Mouse (Mus musculus) ES-Bruce4 (cell line): Measurements from ENCODE around the gene Tmco4.

Source experiments
- CTCF ChIP-seq: IDR thresholded peaks from one replicate; pipeline ENCODE4 v1.8.1; 2011; ENCODE audit warnings: low read depth, low read length
- EP300 ChIP-seq: IDR thresholded peaks from 2 replicates; pipeline ENCODE4 v1.6.1; 2011; ENCODE audit warnings: low read depth, low read length; ENCODE audit not compliant: insufficient read depth
- POLR2A ChIP-seq: IDR thresholded peaks from one replicate; pipeline ENCODE4 v1.8.1; 2011; ENCODE audit warnings: low read length; ENCODE audit not compliant: insufficient read depth

DNA sequence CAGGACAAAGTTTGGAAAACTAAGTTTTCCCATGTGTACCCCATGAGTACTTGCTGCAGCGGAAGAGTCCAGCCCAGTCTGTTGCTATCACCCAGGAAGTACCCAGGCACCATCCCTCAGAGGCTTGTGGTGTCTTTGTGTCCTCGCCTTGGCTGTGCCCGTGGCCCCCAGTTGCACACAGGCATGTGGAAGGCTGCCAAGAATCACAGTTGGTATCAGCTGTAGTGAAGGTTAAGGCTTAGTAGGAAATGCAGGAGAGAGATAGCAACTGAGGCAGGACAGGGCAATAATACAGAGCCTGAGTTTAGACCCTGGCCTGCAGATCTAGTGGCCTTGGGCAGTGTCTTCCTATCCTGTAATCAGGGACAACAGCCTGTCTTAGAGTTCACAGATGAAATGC, 47.7 kb downstream of the Tmco4 start:
- no peak for TF ChIP-seq POLR2A
- TF ChIP-seq CTCF, result no peak
- TF ChIP-seq EP300, result no peak
